Mouse (Mus musculus): ENCODE measurements around the gene Zcchc14. TPM values are rescaled to one million over a fixed set of nuclear protein-coding genes. Genes with fewer than 3 reads are reported as not detected.

Gene Zcchc14
- polyA plus RNA-seq (2015; fragmentation: Nextera tagmentation; extraction: Ambion mirVana): 16.4 and 17.8 TPM in 2 replicates

- under 1% methylated on average over 50 of the region's 67 CpGs for WGBS
- no peaks in the 10 kb centered on the region for H3K27me3 ChIP-seq (ENCODE audit: insufficient read depth, low read length)
- H3K4me3 ChIP-seq (ENCODE audit: low read length): peak within 1 kb of the TSS; percentile 86
- peaks cover 7% of the 10 kb centered on the region; the same call in 1 of the 2 replicates for H3K36me3 ChIP-seq (ENCODE audit: insufficient read depth, low read length)
- no peaks in the 10 kb centered on the region for H3K9me3 ChIP-seq (ENCODE audit: low read length)
- H3K9ac ChIP-seq (replicated peaks; ENCODE audit: low read length): peak within 1 kb of the TSS; percentile 97
- ATAC-seq (ENCODE audit: low FRiP score, low TSS enrichment): peak; percentile 98
- peaks cover 47% of the 10 kb centered on the region for H3K4me1 ChIP-seq (ENCODE audit: insufficient read depth, low read length)
- H3K27ac ChIP-seq (ENCODE audit: low read length): peak within 1 kb of the TSS; percentile 96
- H3K4me2 ChIP-seq (replicated peaks; ENCODE audit: low read depth, low read length): peak within 1 kb of the TSS; percentile 98
These were observed at the start of gene Zcchc14 for GRCm38 (mm10) chr8:121652774-121653323. Zcchc14 (minus strand) TSS chr8:121652901.

GRCm38 (mm10) chr8:121699936-121700335, 47.2 kb upstream of the Zcchc14 start:
- Histone ChIP-seq H3K9ac (replicated peaks; ENCODE audit: low read length) (no peak overlapping the region), H3K36me3 (ENCODE audit: insufficient read depth, low read length) (no peaks in the 10 kb centered on the region), H3K4me1 (ENCODE audit: insufficient read depth, low read length) (peaks cover 13% of the 10 kb centered on the region), H3K27ac (ENCODE audit: low read length) (no peak overlapping the region), H3K9me3 (ENCODE audit: low read length) (no peaks in the 10 kb centered on the region), H3K27me3 (ENCODE audit: insufficient read depth, low read length) (no peaks in the 10 kb centered on the region), H3K4me3 (ENCODE audit: low read length) (no peak overlapping the region), H3K4me2 (replicated peaks; ENCODE audit: low read depth, low read length) (no peak overlapping the region)
- no peak for ATAC-seq (ENCODE audit: low FRiP score, low TSS enrichment)
- 86% methylated on average over 2 of the region's 2 CpGs for WGBS

- Histone ChIP-seq H3K27ac (ENCODE audit: low read length) (no peak overlapping the region), H3K4me3 (ENCODE audit: low read length) (peak overlapping the region; percentile 32), H3K4me2 (replicated peaks; ENCODE audit: low read depth, low read length) (peak overlapping the region; percentile 53), H3K9me3 (ENCODE audit: low read length) (no peaks in the 10 kb centered on the region), H3K9ac (replicated peaks; ENCODE audit: low read length) (peak overlapping the region; percentile 48; the same call in 1 of the 2 replicates), H3K4me1 (ENCODE audit: insufficient read depth, low read length) (peaks cover 13% of the 10 kb centered on the region), H3K36me3 (ENCODE audit: insufficient read depth, low read length) (no peaks in the 10 kb centered on the region), H3K27me3 (ENCODE audit: insufficient read depth, low read length) (no peaks in the 10 kb centered on the region)
- peak; percentile 52 for ATAC-seq (ENCODE audit: low FRiP score, low TSS enrichment)
- 9% methylated on average over 9 of the region's 9 CpGs for WGBS
These were observed 46.0 kb upstream of the Zcchc14 start for GRCm38 (mm10) chr8:121698615-121699101.

- Histone ChIP-seq H3K36me3 (ENCODE audit: insufficient read depth, low read length) (no peaks in the 10 kb centered on the region), H3K4me2 (replicated peaks; ENCODE audit: low read depth, low read length) (peak overlapping the region; percentile 53), H3K9ac (replicated peaks; ENCODE audit: low read length) (peak overlapping the region; percentile 48; the same call in 1 of the 2 replicates), H3K4me3 (ENCODE audit: low read length) (peak overlapping the region; percentile 32), H3K9me3 (ENCODE audit: low read length) (no peaks in the 10 kb centered on the region), H3K27me3 (ENCODE audit: insufficient read depth, low read length) (no peaks in the 10 kb centered on the region), H3K27ac (ENCODE audit: low read length) (no peak overlapping the region), H3K4me1 (ENCODE audit: insufficient read depth, low read length) (peaks cover 13% of the 10 kb centered on the region)
- 3% methylated on average over 16 of the region's 17 CpGs for WGBS
- peak; percentile 82 for ATAC-seq (ENCODE audit: low FRiP score, low TSS enrichment)
These were observed 45.3 kb upstream of the Zcchc14 start for GRCm38 (mm10) chr8:121697735-121698614.

GRCm38 (mm10) chr8:121695585-121696184, 43.0 kb upstream of the Zcchc14 start:
- Histone ChIP-seq H3K27ac (ENCODE audit: low read length) (no peak overlapping the region), H3K4me1 (ENCODE audit: insufficient read depth, low read length) (peaks cover 13% of the 10 kb centered on the region), H3K9ac (replicated peaks; ENCODE audit: low read length) (no peak overlapping the region), H3K36me3 (ENCODE audit: insufficient read depth, low read length) (no peaks in the 10 kb centered on the region), H3K4me2 (replicated peaks; ENCODE audit: low read depth, low read length) (no peak overlapping the region), H3K4me3 (ENCODE audit: low read length) (no peak overlapping the region), H3K27me3 (ENCODE audit: insufficient read depth, low read length) (no peaks in the 10 kb centered on the region), H3K9me3 (ENCODE audit: low read length) (no peaks in the 10 kb centered on the region)
- no peak for ATAC-seq (ENCODE audit: low FRiP score, low TSS enrichment)
- WGBS: 70% methylated on average over 6 of the region's 6 CpGs

GRCm38 (mm10) chr8:121694453-121694852, 41.8 kb upstream of the Zcchc14 start:
- Histone ChIP-seq H3K4me3 (ENCODE audit: low read length) (no peak overlapping the region), H3K4me1 (ENCODE audit: insufficient read depth, low read length) (peaks cover 13% of the 10 kb centered on the region), H3K9me3 (ENCODE audit: low read length) (no peaks in the 10 kb centered on the region), H3K4me2 (replicated peaks; ENCODE audit: low read depth, low read length) (no peak overlapping the region), H3K9ac (replicated peaks; ENCODE audit: low read length) (no peak overlapping the region), H3K27me3 (ENCODE audit: insufficient read depth, low read length) (no peaks in the 10 kb centered on the region), H3K27ac (ENCODE audit: low read length) (no peak overlapping the region), H3K36me3 (ENCODE audit: insufficient read depth, low read length) (no peaks in the 10 kb centered on the region)
- no peak for ATAC-seq (ENCODE audit: low FRiP score, low TSS enrichment)
- WGBS: 57% methylated on average over 4 of the region's 4 CpGs

GRCm38 (mm10) chr8:121688496-121688895, 35.8 kb upstream of the Zcchc14 start:
- no peaks in the 10 kb centered on the region for H3K36me3 ChIP-seq (ENCODE audit: insufficient read depth, low read length)
- H3K9ac ChIP-seq (replicated peaks; ENCODE audit: low read length): no peak overlapping the region
- no peaks in the 10 kb centered on the region for H3K9me3 ChIP-seq (ENCODE audit: low read length)
- H3K4me1 ChIP-seq (ENCODE audit: insufficient read depth, low read length): peaks cover 7% of the 10 kb centered on the region; the same call in 1 of the 2 replicates
- no peaks in the 10 kb centered on the region for H3K27me3 ChIP-seq (ENCODE audit: insufficient read depth, low read length)
- no peak for ATAC-seq (ENCODE audit: low FRiP score, low TSS enrichment)
- H3K27ac ChIP-seq (ENCODE audit: low read length): no peak overlapping the region
- no peak overlapping the region for H3K4me3 ChIP-seq (ENCODE audit: low read length)
- no peak overlapping the region for H3K4me2 ChIP-seq (replicated peaks; ENCODE audit: low read depth, low read length)
- WGBS: 34% methylated on average over 5 of the region's 5 CpGs

GRCm38 (mm10) chr8:121687455-121688161, 34.9 kb upstream of the Zcchc14 start:
- WGBS: 56% methylated on average over 14 of the region's 14 CpGs
- no peak for ATAC-seq (ENCODE audit: low FRiP score, low TSS enrichment)

GRCm38 (mm10) chr8:121685419-121685818, 32.7 kb upstream of the Zcchc14 start:
- WGBS: 22% methylated on average over 4 of the region's 4 CpGs
- Histone ChIP-seq H3K4me3 (ENCODE audit: low read length) (no peak overlapping the region), H3K4me2 (replicated peaks; ENCODE audit: low read depth, low read length) (no peak overlapping the region), H3K27ac (ENCODE audit: low read length) (no peak overlapping the region), H3K9ac (replicated peaks; ENCODE audit: low read length) (no peak overlapping the region), H3K27me3 (ENCODE audit: insufficient read depth, low read length) (no peaks in the 10 kb centered on the region), H3K36me3 (ENCODE audit: insufficient read depth, low read length) (no peaks in the 10 kb centered on the region), H3K4me1 (ENCODE audit: insufficient read depth, low read length) (peaks cover 7% of the 10 kb centered on the region; the same call in 1 of the 2 replicates), H3K9me3 (ENCODE audit: low read length) (no peaks in the 10 kb centered on the region)
- ATAC-seq (ENCODE audit: low FRiP score, low TSS enrichment): no peak

More at GRCm38 (mm10) chr8:121687455-121688161, 34.9 kb upstream of the Zcchc14 start:
- Histone ChIP-seq H3K4me3 (ENCODE audit: low read length) (no peak overlapping the region), H3K4me2 (replicated peaks; ENCODE audit: low read depth, low read length) (no peak overlapping the region), H3K4me1 (ENCODE audit: insufficient read depth, low read length) (peaks cover 7% of the 10 kb centered on the region; the same call in 1 of the 2 replicates), H3K36me3 (ENCODE audit: insufficient read depth, low read length) (no peaks in the 10 kb centered on the region), H3K27ac (ENCODE audit: low read length) (no peak overlapping the region), H3K9me3 (ENCODE audit: low read length) (no peaks in the 10 kb centered on the region), H3K27me3 (ENCODE audit: insufficient read depth, low read length) (no peaks in the 10 kb centered on the region), H3K9ac (replicated peaks; ENCODE audit: low read length) (no peak overlapping the region)
